Mouse (Mus musculus): ENCODE results near the gene Pycr2. TPM values are rescaled to one million over a fixed set of nuclear protein-coding genes. Genes with fewer than 3 reads are reported as not detected.

Pycr2 gene
- total and polyA plus RNA-seq, 3 experiments = 10.3 to 13.9 (median 12.4) TPM

GRCm38 (mm10) chr1:180952808-180953207, 48.7 kb downstream of the Pycr2 start:
- DNase-seq = no peak
- Histone ChIP-seq H3K27me3 (ENCODE audit: control insufficient read depth, insufficient read depth, low read length) (no peaks in the 10 kb centered on the region), H3K4me1 (ENCODE audit: control insufficient read depth, insufficient read depth, low read length) (no peaks in the 10 kb centered on the region), H3K4me3 (no peak overlapping the region), H3K79me2 (replicated peaks; ENCODE audit: control insufficient read depth, insufficient read depth, low read length) (no peaks in the 10 kb centered on the region), H3K27ac (no peak overlapping the region), H3K36me3 (ENCODE audit: control insufficient read depth, insufficient read depth, low read length) (no peaks in the 10 kb centered on the region), H3K9ac (ENCODE audit: low read depth, low read length) (no peak overlapping the region)
- TF ChIP-seq CTCF (IDR thresholded peaks at IDR 0.05) = no peak
- TF ChIP-seq EP300 (IDR thresholded peaks at IDR 0.05; ENCODE audit: insufficient read depth, low read depth, low read length) = no peak
- WGBS = 90% methylated on average over 5 of the region's 5 CpGs
- intact Hi-C loops (cut with DNase I) = no loop called here

GRCm38 (mm10) chr1:180956401-180956800, 52.3 kb downstream of the Pycr2 start:
- Histone ChIP-seq H3K79me2 (replicated peaks; ENCODE audit: control insufficient read depth, insufficient read depth, low read length) (no peaks in the 10 kb centered on the region), H3K4me3 (no peak overlapping the region), H3K27me3 (ENCODE audit: control insufficient read depth, insufficient read depth, low read length) (no peaks in the 10 kb centered on the region), H3K36me3 (ENCODE audit: control insufficient read depth, insufficient read depth, low read length) (no peaks in the 10 kb centered on the region), H3K27ac (no peak overlapping the region), H3K9ac (ENCODE audit: low read depth, low read length) (no peak overlapping the region), H3K4me1 (ENCODE audit: control insufficient read depth, insufficient read depth, low read length) (no peaks in the 10 kb centered on the region)
- no peak for DNase-seq
- WGBS = 95% methylated on average over 8 of the region's 8 CpGs
- intact Hi-C loops (cut with DNase I) = no loop called here
- TF ChIP-seq EP300 (IDR thresholded peaks at IDR 0.05; ENCODE audit: insufficient read depth, low read depth, low read length) (no peak), CTCF (IDR thresholded peaks at IDR 0.05) (no peak), POLR2A (IDR thresholded peaks at IDR 0.05; ENCODE audit: insufficient read depth, low read depth, low read length) (no peak)

GRCm38 (mm10) chr1:180956973-180957381, 52.9 kb downstream of the Pycr2 start:
- Histone ChIP-seq H3K79me2 (replicated peaks; ENCODE audit: control insufficient read depth, insufficient read depth, low read length) (no peaks in the 10 kb centered on the region), H3K4me1 (ENCODE audit: control insufficient read depth, insufficient read depth, low read length) (no peaks in the 10 kb centered on the region), H3K4me3 (no peak overlapping the region), H3K9ac (ENCODE audit: low read depth, low read length) (no peak overlapping the region), H3K27ac (no peak overlapping the region), H3K36me3 (ENCODE audit: control insufficient read depth, insufficient read depth, low read length) (no peaks in the 10 kb centered on the region), H3K27me3 (ENCODE audit: control insufficient read depth, insufficient read depth, low read length) (no peaks in the 10 kb centered on the region)
- DNase-seq = peak; percentile 56 to 62
- TF ChIP-seq EP300 (IDR thresholded peaks at IDR 0.05; ENCODE audit: insufficient read depth, low read depth, low read length) (0 out of 2 replicates have a peak, but pooled peaks have one; percentile 17), POLR2A (IDR thresholded peaks at IDR 0.05; ENCODE audit: insufficient read depth, low read depth, low read length) (no peak), CTCF (IDR thresholded peaks at IDR 0.05) (no peak)
- WGBS = 53% methylated on average over 8 of the region's 8 CpGs
- intact Hi-C loops (cut with DNase I) = no loop called here

Other genes with a start within 250 kb of the Pycr2 start
- gene Mixl1, start 207.3 kb upstream of the Pycr2 start, total RNA-seq (2021) = not detected
- gene Mixl1, start 207.3 kb upstream of the Pycr2 start, polyA plus RNA-seq (2012; rRNA removed) = not detected in 2 replicates
- gene Acbd3, start 178.2 kb upstream of the Pycr2 start, total RNA-seq (2021) = 10 to 100 TPM; 20.6 to 23.8 TPM
- 9.0 and 15.7 TPM in 2 replicates for gene Acbd3, start 178.2 kb upstream of the Pycr2 start, polyA plus RNA-seq (2012; rRNA removed)
- 100 to 1,000 TPM; 405 to 430 TPM for gene H3f3a, start 90.3 kb upstream of the Pycr2 start, total RNA-seq (2021)
- gene H3f3a, start 90.3 kb upstream of the Pycr2 start, polyA plus RNA-seq (2012; rRNA removed) = 258 and 363 TPM in 2 replicates
- 10 to 100 TPM; 11.7 to 12.1 TPM for gene Sde2, start 53.2 kb upstream of the Pycr2 start, total RNA-seq (2021)
- gene Sde2, start 53.2 kb upstream of the Pycr2 start, polyA plus RNA-seq (2012; rRNA removed) = 5.0 and 9.8 TPM in 2 replicates
- not detected for gene Lefty2, start 11.2 kb upstream of the Pycr2 start, total RNA-seq (2021)
- gene Lefty2, start 11.2 kb upstream of the Pycr2 start, polyA plus RNA-seq (2012; rRNA removed) = 0.08 and 0.15 TPM in 2 replicates
- gene Lefty1, start 30.7 kb downstream of the Pycr2 start, total RNA-seq (2021) = under 1 TPM; 0.41 to 0.57 TPM
- gene Lefty1, start 30.7 kb downstream of the Pycr2 start, polyA plus RNA-seq (2012; rRNA removed) = 3.0 and 3.3 TPM in 2 replicates
- gene Tmem63a, start 38.1 kb downstream of the Pycr2 start, total RNA-seq (2021) = 10 to 100 TPM; 13.2 to 15.8 TPM
- gene Tmem63a, start 38.1 kb downstream of the Pycr2 start, polyA plus RNA-seq (2012; rRNA removed) = 27.5 and 34.5 TPM in 2 replicates
- 10 to 100 TPM; 29.8 to 40.4 TPM for gene Ephx1, start 116.6 kb downstream of the Pycr2 start, total RNA-seq (2021)
- gene Ephx1, start 116.6 kb downstream of the Pycr2 start, polyA plus RNA-seq (2012; rRNA removed) = 41.1 and 45.1 TPM in 2 replicates
- gene 9130409I23Rik, start 146.9 kb downstream of the Pycr2 start, total RNA-seq (2021) = not detected
- gene 9130409I23Rik, start 146.9 kb downstream of the Pycr2 start, polyA plus RNA-seq (2012; rRNA removed) = not detected in 2 replicates
- gene Nvl, start 239.9 kb downstream of the Pycr2 start, total RNA-seq (2021) = 1 to 10 TPM; 7.4 TPM
- 4.7 and 8.4 TPM in 2 replicates for gene Nvl, start 239.9 kb downstream of the Pycr2 start, polyA plus RNA-seq (2012; rRNA removed)
- gene Cnih4, start 240.4 kb downstream of the Pycr2 start, total RNA-seq (2021) = 10 to 100 TPM; 43.8 to 50.3 TPM
- gene Cnih4, start 240.4 kb downstream of the Pycr2 start, polyA plus RNA-seq (2012; rRNA removed) = 22.2 and 34.2 TPM in 2 replicates